Mouse (Mus musculus) lung, postnatal 0 days (tissue): ENCODE results near the gene Dlg4.

Source experiments
- CTCF ChIP-seq: IDR thresholded peaks from 2 replicates; pipeline ENCODE4 v1.5.1; 2016; ENCODE audit warnings: antibody characterized with exemption, mild to moderate bottlenecking
- EP300 ChIP-seq: IDR thresholded peaks from 2 replicates; pipeline ENCODE4 v1.6.1; 2016; ENCODE audit warnings: antibody characterized with exemption, mild to moderate bottlenecking, control low read depth

GRCm38 (mm10) chr11:69992396-69992795, 24.3 kb upstream of the Dlg4 start:
- TF ChIP-seq CTCF (no peak), EP300 (no peak)
